Mouse (Mus musculus): ENCODE data around the gene Spata17. TPM values are rescaled to one million over a fixed set of nuclear protein-coding genes. Genes with fewer than 3 reads are reported as not detected.

Spata17 gene
- polyA plus RNA-seq, 2 experiments: 0.10 to 0.12 TPM

DNA sequence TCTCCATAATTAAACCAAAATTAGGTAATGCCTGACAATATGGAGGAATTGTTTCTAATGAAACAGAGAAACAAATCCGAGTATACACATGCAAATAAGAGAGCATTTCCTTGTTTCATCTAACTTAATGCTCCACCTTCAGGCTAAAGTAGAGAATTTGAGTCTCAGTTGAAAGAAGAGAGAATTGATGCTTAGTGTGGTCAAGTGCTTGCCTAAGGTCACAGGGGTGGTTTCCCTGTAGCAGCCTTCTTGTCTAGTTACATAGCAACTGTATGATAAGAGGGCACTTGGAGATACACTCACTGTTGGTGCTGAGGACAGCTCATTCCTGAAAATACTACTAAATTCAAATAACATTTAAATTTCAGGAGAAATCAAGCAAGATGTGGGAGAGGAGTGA, 36.7 kb downstream of the Spata17 start:
- ATAC-seq (ENCODE audit: insufficient read depth) (no peak), DNase-seq (ENCODE audit: low read depth in 3 of 3, low spot score in 3 of 3) (no peak)
- H3K9ac ChIP-seq (replicated peaks): no peak overlapping the region
- TF ChIP-seq EP300 (IDR thresholded peaks at IDR 0.05; ENCODE audit: low read depth): no peak
- no peak for TF ChIP-seq CTCF (IDR thresholded peaks at IDR 0.05; ENCODE audit: low read depth)
- H3K4me3 ChIP-seq (ENCODE audit: insufficient read depth in 1 of 2, low read depth in 2 of 2, low read length in 2 of 2): no peak overlapping the region
- no peak overlapping the region for H3K27ac ChIP-seq
- no peak overlapping the region for H3K4me2 ChIP-seq (ENCODE audit: low read depth)
- no peaks in the 10 kb centered on the region for H3K36me3 ChIP-seq (replicated peaks; ENCODE audit: control insufficient read depth, insufficient read depth, low read depth)
- no peaks in the 10 kb centered on the region for H3K9me3 ChIP-seq (ENCODE audit: control insufficient read depth, low read length)
- whole genome bisulfite sequencing (ENCODE audit: insufficient replicate concordance): 48% methylated on average over 1 of the region's 1 CpGs
- H3K4me1 ChIP-seq (replicated peaks; ENCODE audit: control insufficient read depth in 2 of 2, insufficient read depth in 2 of 2, low read length in 1 of 2): no peaks in the 10 kb centered on the region
- no peaks in the 10 kb centered on the region for H3K27me3 ChIP-seq (ENCODE audit: control insufficient read depth, insufficient read depth, low read length)

GRCm38 (mm10) chr1:187175991-187176390, 39.3 kb downstream of the Spata17 start:
- Histone ChIP-seq H3K9ac (replicated peaks) (no peak overlapping the region), H3K4me2 (ENCODE audit: low read depth) (no peak overlapping the region), H3K9me3 (ENCODE audit: control insufficient read depth, low read length) (no peaks in the 10 kb centered on the region), H3K4me3 (ENCODE audit: insufficient read depth in 1 of 2, low read depth in 2 of 2, low read length in 2 of 2) (no peak overlapping the region), H3K27me3 (ENCODE audit: control insufficient read depth, insufficient read depth, low read length) (no peaks in the 10 kb centered on the region), H3K36me3 (replicated peaks; ENCODE audit: control insufficient read depth, insufficient read depth, low read depth) (no peaks in the 10 kb centered on the region), H3K27ac (no peak overlapping the region), H3K4me1 (replicated peaks; ENCODE audit: control insufficient read depth in 2 of 2, insufficient read depth in 2 of 2, low read length in 1 of 2) (no peaks in the 10 kb centered on the region)
- TF ChIP-seq CTCF (IDR thresholded peaks at IDR 0.05; ENCODE audit: low read depth): no peak
- no peak for TF ChIP-seq EP300 (IDR thresholded peaks at IDR 0.05; ENCODE audit: low read depth)
- DNase-seq (ENCODE audit: low read depth in 3 of 3, low spot score in 3 of 3) (no peak), ATAC-seq (ENCODE audit: insufficient read depth) (no peak)
- 59% methylated on average over 1 of the region's 1 CpGs for WGBS (ENCODE audit: insufficient replicate concordance)

GRCm38 (mm10) chr1:187170361-187170760, 44.9 kb downstream of the Spata17 start:
- Histone ChIP-seq H3K9me3 (ENCODE audit: control insufficient read depth, low read length) (no peaks in the 10 kb centered on the region), H3K27ac (no peak overlapping the region), H3K36me3 (replicated peaks; ENCODE audit: control insufficient read depth, insufficient read depth, low read depth) (no peaks in the 10 kb centered on the region), H3K4me2 (ENCODE audit: low read depth) (no peak overlapping the region), H3K9ac (replicated peaks) (no peak overlapping the region), H3K27me3 (ENCODE audit: control insufficient read depth, insufficient read depth, low read length) (no peaks in the 10 kb centered on the region), H3K4me3 (ENCODE audit: insufficient read depth in 1 of 2, low read depth in 2 of 2, low read length in 2 of 2) (no peak overlapping the region), H3K4me1 (replicated peaks; ENCODE audit: control insufficient read depth in 2 of 2, insufficient read depth in 2 of 2, low read length in 1 of 2) (no peaks in the 10 kb centered on the region)
- DNase-seq (ENCODE audit: low read depth in 3 of 3, low spot score in 3 of 3) (no peak), ATAC-seq (ENCODE audit: insufficient read depth) (no peak)
- WGBS (ENCODE audit: insufficient replicate concordance): 21% methylated on average over 3 of the region's 3 CpGs
- TF ChIP-seq EP300 (IDR thresholded peaks at IDR 0.05; ENCODE audit: low read depth) (no peak), CTCF (IDR thresholded peaks at IDR 0.05; ENCODE audit: low read depth) (no peak)

DNA sequence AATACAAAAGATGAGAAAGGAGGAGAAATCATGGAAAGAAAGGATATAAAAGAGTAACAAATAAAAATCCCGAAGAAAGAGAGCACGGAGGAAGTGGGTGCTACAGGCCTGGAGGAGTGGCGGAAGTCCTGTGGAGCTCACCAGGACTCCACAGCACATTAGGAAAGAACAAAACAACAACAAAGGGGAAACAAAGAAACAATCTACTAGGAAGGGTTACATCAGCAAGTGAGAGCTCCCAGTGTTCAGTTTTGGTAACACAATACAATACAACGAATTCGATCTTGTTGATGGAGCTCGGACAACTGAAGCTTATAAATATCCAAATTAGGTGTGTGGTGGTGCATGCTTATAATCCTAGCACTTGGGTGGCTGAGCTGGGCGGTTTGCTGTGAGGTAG, 45.6 kb downstream of the Spata17 start:
- no peak for TF ChIP-seq EP300 (IDR thresholded peaks at IDR 0.05; ENCODE audit: low read depth)
- TF ChIP-seq CTCF (IDR thresholded peaks at IDR 0.05; ENCODE audit: low read depth): no peak
- H3K27me3 ChIP-seq (ENCODE audit: control insufficient read depth, insufficient read depth, low read length): no peaks in the 10 kb centered on the region
- no peak overlapping the region for H3K4me2 ChIP-seq (ENCODE audit: low read depth)
- 67% methylated on average over 7 of the region's 7 CpGs for WGBS (ENCODE audit: insufficient replicate concordance)
- H3K36me3 ChIP-seq (replicated peaks; ENCODE audit: control insufficient read depth, insufficient read depth, low read depth): no peaks in the 10 kb centered on the region
- DNase-seq (ENCODE audit: low read depth in 3 of 3, low spot score in 3 of 3): no peak
- H3K9ac ChIP-seq (replicated peaks): no peak overlapping the region
- H3K4me1 ChIP-seq (replicated peaks; ENCODE audit: control insufficient read depth in 2 of 2, insufficient read depth in 2 of 2, low read length in 1 of 2): no peaks in the 10 kb centered on the region
- ATAC-seq (ENCODE audit: insufficient read depth): no peak
- H3K27ac ChIP-seq: no peak overlapping the region
- H3K9me3 ChIP-seq (ENCODE audit: control insufficient read depth, low read length): no peaks in the 10 kb centered on the region
- no peak overlapping the region for H3K4me3 ChIP-seq (ENCODE audit: insufficient read depth in 1 of 2, low read depth in 2 of 2, low read length in 2 of 2)

DNA sequence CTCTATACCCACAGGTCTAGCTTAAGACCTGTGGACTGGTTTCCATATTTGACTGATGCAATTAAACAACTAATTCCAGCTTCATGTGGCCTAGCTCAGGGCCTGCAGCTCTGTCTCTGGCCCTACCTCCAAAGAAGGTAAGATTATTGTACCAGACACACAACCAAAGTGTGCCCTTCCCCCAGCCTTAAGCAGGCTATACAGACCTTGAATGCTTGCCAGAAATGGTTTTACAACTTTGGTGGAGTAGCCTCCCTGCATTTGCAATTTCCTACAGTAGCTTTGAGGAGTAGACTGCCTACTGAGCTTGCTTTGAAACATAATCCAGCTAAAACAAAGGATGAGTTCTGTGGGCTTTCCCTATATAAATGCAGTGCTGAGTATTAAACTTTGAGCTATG, 51.7 kb downstream of the Spata17 start:
- no peaks in the 10 kb centered on the region for H3K36me3 ChIP-seq (replicated peaks; ENCODE audit: control insufficient read depth, insufficient read depth, low read depth)
- H3K27me3 ChIP-seq (ENCODE audit: control insufficient read depth, insufficient read depth, low read length): no peaks in the 10 kb centered on the region
- no peak overlapping the region for H3K27ac ChIP-seq
- H3K4me3 ChIP-seq (ENCODE audit: insufficient read depth in 1 of 2, low read depth in 2 of 2, low read length in 2 of 2): no peak overlapping the region
- H3K9me3 ChIP-seq (ENCODE audit: control insufficient read depth, low read length): no peaks in the 10 kb centered on the region
- no peak overlapping the region for H3K9ac ChIP-seq (replicated peaks)
- no peaks in the 10 kb centered on the region for H3K4me1 ChIP-seq (replicated peaks; ENCODE audit: control insufficient read depth in 2 of 2, insufficient read depth in 2 of 2, low read length in 1 of 2)
- H3K4me2 ChIP-seq (ENCODE audit: low read depth): no peak overlapping the region
- TF ChIP-seq CTCF (IDR thresholded peaks at IDR 0.05; ENCODE audit: low read depth) (no peak), EP300 (IDR thresholded peaks at IDR 0.05; ENCODE audit: low read depth) (no peak)
- DNase-seq (ENCODE audit: low read depth in 3 of 3, low spot score in 3 of 3) (no peak), ATAC-seq (ENCODE audit: insufficient read depth) (no peak)

DNA sequence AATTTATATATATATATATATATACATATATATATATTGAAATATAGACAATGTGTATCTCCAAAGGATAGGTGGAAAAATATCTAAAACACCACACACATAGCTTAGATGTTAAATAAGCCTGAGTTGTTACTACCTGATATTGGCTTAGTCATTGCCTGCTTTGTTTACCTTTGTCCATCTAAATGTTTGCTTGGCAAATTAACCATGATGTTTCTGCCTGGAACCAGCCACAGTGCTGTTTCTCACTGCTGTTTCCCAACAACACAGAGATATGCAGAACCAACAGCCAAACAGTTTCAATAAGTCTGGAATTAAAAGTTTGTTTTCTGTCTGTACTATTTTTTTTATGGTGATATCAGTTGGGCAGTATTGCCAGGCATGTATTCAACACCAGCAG, 59.6 kb downstream of the Spata17 start:
- H3K4me3 ChIP-seq (ENCODE audit: insufficient read depth in 1 of 2, low read depth in 2 of 2, low read length in 2 of 2): no peak overlapping the region
- H3K4me1 ChIP-seq (replicated peaks; ENCODE audit: control insufficient read depth in 2 of 2, insufficient read depth in 2 of 2, low read length in 1 of 2): no peaks in the 10 kb centered on the region; a peak in 1 of 4 replicates
- no peaks in the 10 kb centered on the region for H3K27me3 ChIP-seq (ENCODE audit: control insufficient read depth, insufficient read depth, low read length)
- H3K4me2 ChIP-seq (ENCODE audit: low read depth): no peak overlapping the region
- no peak overlapping the region for H3K27ac ChIP-seq
- ATAC-seq (ENCODE audit: insufficient read depth): no peak
- H3K9ac ChIP-seq (replicated peaks): no peak overlapping the region
- H3K36me3 ChIP-seq (replicated peaks; ENCODE audit: control insufficient read depth, insufficient read depth, low read depth): no peaks in the 10 kb centered on the region
- DNase-seq (ENCODE audit: low read depth in 3 of 3, low spot score in 3 of 3): no peak
- H3K9me3 ChIP-seq (ENCODE audit: control insufficient read depth, low read length): no peaks in the 10 kb centered on the region
- TF ChIP-seq EP300 (IDR thresholded peaks at IDR 0.05; ENCODE audit: low read depth) (no peak), CTCF (IDR thresholded peaks at IDR 0.05; ENCODE audit: low read depth) (no peak)

Data from liver, embryonic 14.5 days (tissue).